Mouse (Mus musculus) thymus, adult 2 months (tissue): ENCODE measurements around the gene Plxnd1. TPM values are rescaled to one million over a fixed set of nuclear protein-coding genes. Genes with fewer than 3 reads are reported as not detected.

ENCODE experiments used
- DNase-seq: peaks from one replicate; pipeline ENCODE4 v3.0.0; 2021
- H3K27ac ChIP-seq: fragments of 200-500 bp; 2 replicates; pipeline ENCODE4 v1.5.1; 2012; ENCODE audit warnings: low read length, control low read depth; ENCODE audit not compliant: control insufficient read depth, insufficient read depth
- H3K27me3 ChIP-seq: fragments of 200-500 bp; 2 replicates; pipeline ENCODE4 v1.6.1; 2012; ENCODE audit warnings: mild to moderate bottlenecking, low read length, moderate library complexity, mixed read lengths; ENCODE audit not compliant: control insufficient read depth, insufficient read depth
- H3K36me3 ChIP-seq: fragments of 200-500 bp; 2 replicates; pipeline ENCODE4 v1.6.1; 2012; ENCODE audit warnings: mild to moderate bottlenecking, low read length, moderate library complexity; ENCODE audit not compliant: control insufficient read depth, insufficient read depth
- H3K4me1 ChIP-seq: fragments of 200-500 bp; replicated peaks from 2 replicates; pipeline ENCODE4 v1.6.1; 2012; ENCODE audit warnings: low read length; ENCODE audit not compliant: control insufficient read depth, insufficient read depth
- H3K4me3 ChIP-seq: fragments of 200-500 bp; 2 replicates; pipeline ENCODE4 v1.5.1; 2012; ENCODE audit warnings: mild to moderate bottlenecking, low read length, control low read depth, moderate library complexity; ENCODE audit not compliant: control insufficient read depth, insufficient read depth
- CTCF ChIP-seq: fragments of 200-500 bp; IDR thresholded peaks from 2 replicates; pipeline ENCODE4 v1.5.1; 2012; ENCODE audit warnings: mild to moderate bottlenecking, control low read depth, low read length, moderate library complexity, borderline replicate concordance; ENCODE audit not compliant: control insufficient read depth, poor library complexity, insufficient read depth; ENCODE audit errors: extremely low read depth
- POLR2A ChIP-seq: fragments of 200-500 bp; IDR thresholded peaks from 2 replicates; pipeline ENCODE4 v1.6.1; 2012; ENCODE audit warnings: mild to moderate bottlenecking, low read length, control low read depth, moderate library complexity; ENCODE audit not compliant: control insufficient read depth, poor library complexity, insufficient read depth; ENCODE audit errors: extremely low read depth
- WGBS: fragments of 180-500 bp; shearing (Covaris S2); methylation state at CpG from one replicate; pipeline ENCODE4 v1.1.7; 2018; 5-methylcytosine and 5-hydroxymethylcytosine counted together
- polyA plus RNA-seq: library from polyadenylated mRNA; depleted of rRNA; stranded (reverse); fragments of >200 nt; gene quantifications from 2 replicates; pipeline ENCODE4 v1.2.3, GENCODE M21; 2012

Gene Plxnd1
- polyA plus RNA-seq, 1 experiment: 466 TPM

DNA sequence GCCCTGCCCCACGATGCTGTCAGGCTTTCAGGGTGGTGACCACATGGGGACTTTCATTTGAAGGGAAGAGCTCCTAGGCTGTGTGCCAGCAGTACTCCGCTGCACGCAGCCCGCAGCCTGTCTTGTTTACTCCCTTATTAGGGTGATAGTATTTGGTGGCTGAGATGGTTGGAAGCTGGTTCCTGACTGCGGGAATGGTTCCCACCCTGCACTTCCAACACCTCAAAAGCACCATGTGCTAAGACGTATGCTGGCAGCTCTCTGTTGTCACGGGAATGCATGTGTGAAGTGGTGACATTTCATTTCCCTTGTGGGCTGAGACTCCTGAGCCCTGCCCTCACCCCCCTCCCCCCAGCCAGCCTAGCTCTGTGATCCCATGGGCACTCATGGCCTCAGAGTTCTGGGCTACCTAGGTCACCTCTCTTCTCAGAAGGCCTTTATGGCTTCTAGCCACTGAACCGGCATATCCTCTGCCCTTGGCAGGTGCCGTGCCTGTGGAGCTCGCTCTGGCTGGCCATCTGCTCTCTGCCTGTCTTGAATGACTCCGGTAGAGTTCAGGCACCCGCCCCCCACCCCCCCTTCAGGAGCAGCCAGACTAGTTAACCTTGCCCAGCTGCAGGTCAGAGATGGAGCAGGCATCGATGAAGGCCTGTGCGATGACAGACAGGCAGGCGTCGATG lies 37.7 kb downstream of the Plxnd1 start:
- no peak overlapping the region for H3K4me3 ChIP-seq
- no peak overlapping the region for H3K27ac ChIP-seq
- TF ChIP-seq CTCF (no peak), POLR2A (no peak)
- no peak for DNase-seq
- no peaks in the 10 kb centered on the region for H3K27me3 ChIP-seq
- WGBS: 56% methylated on average over 16 of the region's 16 CpGs
- peaks cover 9% of the 10 kb centered on the region for H3K4me1 ChIP-seq
- peaks cover 63% of the 10 kb centered on the region for H3K36me3 ChIP-seq

DNA sequence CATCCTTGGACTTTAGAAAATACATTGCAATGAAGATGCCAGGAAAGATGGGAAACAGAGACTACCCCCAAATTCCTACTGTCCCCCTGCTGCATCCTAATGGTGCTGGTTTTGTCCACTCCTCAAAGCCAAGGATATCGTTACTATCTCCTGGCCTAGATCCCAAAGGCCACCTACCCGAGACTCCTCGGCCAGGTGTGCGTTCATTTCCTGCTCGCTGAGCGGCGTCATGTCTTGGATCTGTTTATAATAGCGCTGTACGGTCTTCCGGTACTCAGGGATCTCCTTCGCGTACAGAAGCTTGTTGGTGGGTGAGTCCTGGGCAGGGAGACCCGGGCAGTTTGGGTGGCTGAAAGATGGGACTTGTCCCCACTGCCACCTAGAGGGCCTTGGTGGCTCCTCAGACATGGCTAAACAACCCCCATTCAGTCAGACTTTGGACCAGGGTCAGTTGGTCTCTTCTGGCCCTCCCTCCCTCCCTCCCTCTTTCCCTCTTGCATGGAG lies 38.3 kb downstream of the Plxnd1 start:
- no peak overlapping the region for H3K4me3 ChIP-seq

GRCm38 (mm10) chr6:115955664-115956063 lies 39.1 kb downstream of the Plxnd1 start:
- Histone ChIP-seq H3K4me1 (peaks cover 9% of the 10 kb centered on the region), H3K27ac (no peak overlapping the region), H3K4me3 (no peak overlapping the region)

More for the DNA sequence above, 38.3 kb downstream of the Plxnd1 start:
- Histone ChIP-seq H3K27me3 (no peaks in the 10 kb centered on the region), H3K36me3 (peaks cover 57% of the 10 kb centered on the region), H3K4me1 (peaks cover 9% of the 10 kb centered on the region), H3K27ac (no peak overlapping the region)
- TF ChIP-seq CTCF (no peak), POLR2A (no peak)
- no peak for DNase-seq
- WGBS: 92% methylated on average over 13 of the region's 13 CpGs

GRCm38 (mm10) chr6:115955169-115955568 lies 39.6 kb downstream of the Plxnd1 start:
- Histone ChIP-seq H3K27ac (no peak overlapping the region), H3K4me1 (peaks cover 9% of the 10 kb centered on the region), H3K4me3 (no peak overlapping the region), H3K27me3 (no peaks in the 10 kb centered on the region), H3K36me3 (peaks cover 48% of the 10 kb centered on the region)
- TF ChIP-seq POLR2A (no peak), CTCF (no peak)
- WGBS: 96% methylated on average over 4 of the region's 4 CpGs
- DNase-seq: no peak

More at GRCm38 (mm10) chr6:115955664-115956063, 39.1 kb downstream of the Plxnd1 start:
- 84% methylated on average over 11 of the region's 11 CpGs for WGBS
- TF ChIP-seq POLR2A (no peak), CTCF (no peak)
- H3K27me3 ChIP-seq: no peaks in the 10 kb centered on the region
- peaks cover 53% of the 10 kb centered on the region for H3K36me3 ChIP-seq
- DNase-seq: no peak

- 97% methylated on average over 9 of the region's 9 CpGs for WGBS
- no peak for DNase-seq
- Histone ChIP-seq H3K4me1 (peaks cover 9% of the 10 kb centered on the region), H3K4me3 (no peak overlapping the region), H3K36me3 (peaks cover 43% of the 10 kb centered on the region), H3K27ac (no peak overlapping the region), H3K27me3 (no peaks in the 10 kb centered on the region)
- TF ChIP-seq POLR2A (no peak), CTCF (no peak)
These were observed 40.2 kb downstream of the Plxnd1 start for GRCm38 (mm10) chr6:115954506-115955074.

DNA sequence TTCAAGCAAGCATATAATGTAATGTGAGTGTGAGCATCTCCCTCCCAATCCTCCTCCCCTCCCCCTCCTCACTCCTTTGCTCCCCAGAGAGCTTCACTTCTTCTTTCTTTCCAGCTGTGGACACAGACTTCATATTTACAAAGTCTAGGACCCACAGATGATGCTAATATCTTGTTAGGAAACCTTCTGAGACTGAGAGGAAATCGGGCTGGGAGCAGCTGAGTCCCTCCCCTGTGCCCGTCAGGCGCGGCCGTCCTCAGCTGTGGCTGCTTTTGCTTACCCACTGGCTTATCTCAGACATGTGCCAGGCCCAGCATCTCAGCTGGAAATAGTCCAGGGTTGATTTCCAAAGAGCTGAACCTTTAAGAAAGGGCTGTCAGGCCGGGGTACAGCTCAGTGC lies 48.4 kb downstream of the Plxnd1 start:
- no peak for DNase-seq
- Histone ChIP-seq H3K4me3 (no peak overlapping the region), H3K27ac (no peak overlapping the region), H3K4me1 (peaks cover 6% of the 10 kb centered on the region), H3K27me3 (no peaks in the 10 kb centered on the region), H3K36me3 (no peaks in the 10 kb centered on the region)
- TF ChIP-seq POLR2A (no peak), CTCF (no peak)
- 54% methylated on average over 6 of the region's 6 CpGs for WGBS

- peaks cover 10% of the 10 kb centered on the region for H3K4me1 ChIP-seq
- WGBS: 55% methylated on average over 8 of the region's 8 CpGs
- TF ChIP-seq POLR2A (no peak), CTCF (no peak)
- no peaks in the 10 kb centered on the region for H3K27me3 ChIP-seq
- no peaks in the 10 kb centered on the region for H3K36me3 ChIP-seq
- no peak for DNase-seq
- no peak overlapping the region for H3K4me3 ChIP-seq
- no peak overlapping the region for H3K27ac ChIP-seq
These were observed 49.2 kb downstream of the Plxnd1 start for GRCm38 (mm10) chr6:115945633-115946032.
